Mouse (Mus musculus) neutrophil, adult 5-6 weeks (primary cell): ENCODE results near the gene Socs1. TPM values are rescaled to one million over a fixed set of nuclear protein-coding genes. Genes with fewer than 3 reads are reported as not detected.

Source experiments
- total RNA-seq: library from RNA; stranded (forward); fragments of 200-1000 nt; gene quantifications from 2 replicates; pipeline ENCODE4 v1.2.3, GENCODE M21; 2017

The Socs1 gene
- total RNA-seq, 1 experiment from 2014 or later: 3.5 TPM

Other genes starting within 250 kb of the Socs1 start
- gene Dexi, start 242.5 kb downstream of the Socs1 start, total RNA-seq: 10.4 and 12.5 TPM in 2 replicates
- 21.5 and 23.8 TPM in 2 replicates for gene Clec16a, start 240.2 kb downstream of the Socs1 start, total RNA-seq
- not detected in 2 replicates for gene Tnp2, start 3.1 kb upstream of the Socs1 start, total RNA-seq
- gene Prm3, start 5.4 kb upstream of the Socs1 start, total RNA-seq: not detected in 2 replicates
- gene Prm2, start 10.6 kb upstream of the Socs1 start, total RNA-seq: not detected in 2 replicates
- gene Prm1, start 20.3 kb upstream of the Socs1 start, total RNA-seq: not detected in 2 replicates
- not detected in 2 replicates for gene Gm11172, start 27.4 kb upstream of the Socs1 start, total RNA-seq
- gene Rmi2, start 49.5 kb upstream of the Socs1 start, total RNA-seq: 0.47 and 0.61 TPM in 2 replicates